13 mouse cellular contexts compared by ENCODE assay signal in genomic region chr13:77688651-77689050, GRCm38 (mm10).
"Had no signal": no experiment of that assay in that cellular context is flagged by ENCODE, and none has a peak within 500 bp of the region (broad histone marks: within the 10 kb centered on the region; RNA-seq: fewer than 3 reads in every experiment).

No protein-coding gene starts in this region.

- DNase-seq: cerebellum, postnatal 10 days; cerebellum, postnatal 14 days; cerebellum, postnatal 25 days; cerebellum, postnatal 36 days; embryo, embryonic 11 days; forebrain, postnatal 0 days; gastrocnemius, adult 2 months; gastrocnemius, postnatal 10 days; gastrocnemius, postnatal 14 days; gastrocnemius, postnatal 25 days; gastrocnemius, postnatal 36 days; heart, adult 18-20 months; heart, adult 2 months had no signal
